Mouse (Mus musculus): ENCODE data around the gene Tmem97. TPM values are rescaled to one million over a fixed set of nuclear protein-coding genes. Genes with fewer than 3 reads are reported as not detected.

Tmem97 gene
- polyA plus RNA-seq, 1 experiment from 2014 or later = 81.5 TPM

DNA sequence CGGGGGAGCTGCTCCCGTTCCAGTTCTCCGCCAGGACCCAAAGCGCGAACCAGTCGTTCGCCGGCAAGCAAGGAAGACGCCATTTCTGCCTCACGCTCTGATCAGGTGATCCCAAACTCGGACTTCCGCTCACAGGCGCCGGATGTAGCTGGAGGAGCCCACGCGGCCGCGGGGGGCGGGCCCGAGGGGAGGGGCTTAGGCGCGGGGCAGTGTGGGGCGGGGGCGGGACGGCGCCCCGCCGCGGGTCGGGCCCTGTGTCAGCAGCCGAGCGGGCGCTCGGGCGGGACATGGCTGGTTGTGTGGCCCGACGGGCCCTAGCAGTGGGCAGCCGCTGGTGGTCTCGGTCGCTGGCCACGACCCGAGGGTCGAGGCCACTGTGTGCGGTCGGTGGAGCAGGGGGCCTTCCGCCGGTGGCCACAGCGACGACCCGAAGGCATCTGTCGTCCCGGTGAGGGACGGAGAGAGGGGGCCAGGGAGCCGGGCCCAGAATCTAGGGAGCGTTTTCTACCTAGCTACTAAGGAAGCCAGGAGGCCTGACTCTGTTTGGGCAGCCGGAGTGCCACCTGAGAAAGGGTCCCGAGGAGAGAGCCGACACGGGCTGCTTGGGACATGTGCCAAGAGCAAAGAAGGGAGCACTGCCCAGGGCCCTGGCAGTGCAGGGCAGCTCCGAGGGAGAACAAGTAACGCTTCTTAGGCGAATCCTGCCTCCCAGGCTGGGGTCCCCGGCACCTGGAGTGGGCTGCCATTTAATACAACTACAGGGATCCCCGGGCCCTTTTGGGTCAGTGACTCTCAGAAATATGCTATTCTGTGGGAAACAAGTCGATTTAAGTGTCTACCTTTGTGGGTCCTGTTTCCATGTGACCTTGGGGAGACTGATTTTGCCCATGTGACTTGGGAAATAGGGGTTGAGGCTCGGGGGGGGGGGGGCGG, 38.3 kb downstream of the Tmem97 start, which contains the start of the genes Tmem199 and Poldip2:
Tmem199 (minus strand) TSS at position 148 of the 933 bp plus-strand sequence.
Poldip2 (plus strand) TSS at position 169 of the 933 bp plus-strand sequence.
- no peaks in the 10 kb centered on the region for H3K9me3 ChIP-seq (ENCODE audit: low read length)
- H3K36me3 ChIP-seq (replicated peaks; ENCODE audit: insufficient read depth, low read length) = peaks cover 39% of the 10 kb centered on the region
- peak within 1 kb of the TSS; percentile 96 for H3K9ac ChIP-seq (replicated peaks)
- peak within 1 kb of the TSS; percentile 92 for H3K27ac ChIP-seq (ENCODE audit: low read depth)
- DNase-seq (peak; percentile 94), ATAC-seq (peak; percentile 98)
- peaks cover 27% of the 10 kb centered on the region for H3K4me1 ChIP-seq (ENCODE audit: insufficient read depth)
- TF ChIP-seq EP300 (IDR thresholded peaks at IDR 0.05; ENCODE audit: low read depth) (no peak), CTCF (IDR thresholded peaks at IDR 0.05; ENCODE audit: low read depth) (no peak)
- no peaks in the 10 kb centered on the region for H3K27me3 ChIP-seq (ENCODE audit: insufficient read depth, low read length)
- H3K4me3 ChIP-seq (ENCODE audit: low read depth, low read length) = peak within 1 kb of the TSS; percentile 94
- under 1% methylated on average over 59 of the region's 67 CpGs for WGBS (ENCODE audit: insufficient replicate concordance)
- H3K4me2 ChIP-seq (ENCODE audit: low read depth, low read length) = peak within 1 kb of the TSS; percentile 94

DNA sequence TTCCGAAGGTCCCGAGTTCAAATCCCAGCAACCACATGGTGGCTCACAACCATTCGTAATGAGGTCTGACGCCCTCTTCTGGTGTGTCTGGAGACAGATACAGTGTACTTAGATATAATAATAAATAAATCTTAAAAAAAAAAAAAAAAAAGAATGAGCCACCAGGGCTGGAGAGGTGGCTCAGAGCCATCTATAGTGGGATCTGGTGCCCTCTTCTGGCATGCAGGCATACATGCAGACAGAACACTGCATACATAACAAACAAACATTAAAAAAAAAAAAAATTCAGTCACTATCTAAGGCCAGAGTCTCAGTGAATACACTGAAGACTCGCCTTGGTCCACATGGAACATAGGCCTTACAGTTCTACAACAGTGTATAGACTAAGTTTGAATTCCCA, 41.4 kb downstream of the Tmem97 start:
- 70% methylated on average over 5 of the region's 5 CpGs for WGBS (ENCODE audit: insufficient replicate concordance)
- ATAC-seq (no peak), DNase-seq (no peak)
- Histone ChIP-seq H3K4me1 (ENCODE audit: insufficient read depth) (peaks cover 27% of the 10 kb centered on the region), H3K9ac (replicated peaks) (no peak overlapping the region), H3K36me3 (replicated peaks; ENCODE audit: insufficient read depth, low read length) (peaks cover 29% of the 10 kb centered on the region), H3K4me2 (ENCODE audit: low read depth, low read length) (no peak overlapping the region), H3K4me3 (ENCODE audit: low read depth, low read length) (no peak overlapping the region), H3K27ac (ENCODE audit: low read depth) (no peak overlapping the region), H3K9me3 (ENCODE audit: low read length) (no peaks in the 10 kb centered on the region), H3K27me3 (ENCODE audit: insufficient read depth, low read length) (no peaks in the 10 kb centered on the region)
- TF ChIP-seq CTCF (IDR thresholded peaks at IDR 0.05; ENCODE audit: low read depth) (peak; percentile 64), EP300 (IDR thresholded peaks at IDR 0.05; ENCODE audit: low read depth) (no peak)

DNA sequence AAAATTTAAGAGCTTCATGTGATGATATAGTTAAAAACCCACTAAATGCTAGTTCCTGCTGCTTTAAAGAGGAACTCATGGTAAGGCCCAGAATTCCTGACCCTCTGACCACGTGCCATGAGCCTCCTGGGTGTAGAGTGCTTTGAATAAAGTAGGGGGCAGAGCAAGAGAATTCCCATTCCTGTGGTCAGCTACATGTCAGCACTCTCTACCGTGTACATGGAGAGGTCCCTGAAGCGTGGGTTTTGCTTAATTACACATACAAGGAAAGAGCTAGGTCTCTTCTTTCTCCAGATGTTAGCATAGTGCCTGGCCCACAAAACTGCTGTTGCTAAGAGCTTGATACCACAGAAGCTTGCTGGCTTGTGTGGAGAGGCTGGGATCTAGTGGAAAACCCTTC, 45.1 kb downstream of the Tmem97 start:
- WGBS (ENCODE audit: insufficient replicate concordance) = 68% methylated on average over 3 of the region's 3 CpGs
- Histone ChIP-seq H3K27me3 (ENCODE audit: insufficient read depth, low read length) (no peaks in the 10 kb centered on the region), H3K36me3 (replicated peaks; ENCODE audit: insufficient read depth, low read length) (peaks cover 26% of the 10 kb centered on the region), H3K4me3 (ENCODE audit: low read depth, low read length) (no peak overlapping the region), H3K27ac (ENCODE audit: low read depth) (no peak overlapping the region), H3K4me2 (ENCODE audit: low read depth, low read length) (no peak overlapping the region), H3K9ac (replicated peaks) (no peak overlapping the region), H3K9me3 (ENCODE audit: low read length) (no peaks in the 10 kb centered on the region), H3K4me1 (ENCODE audit: insufficient read depth) (peaks cover 6% of the 10 kb centered on the region; the same call in 1 of the 2 replicates)
- no peak for TF ChIP-seq EP300 (IDR thresholded peaks at IDR 0.05; ENCODE audit: low read depth)
- no peak for TF ChIP-seq CTCF (IDR thresholded peaks at IDR 0.05; ENCODE audit: low read depth)
- ATAC-seq = no peak
- no peak for DNase-seq

DNA sequence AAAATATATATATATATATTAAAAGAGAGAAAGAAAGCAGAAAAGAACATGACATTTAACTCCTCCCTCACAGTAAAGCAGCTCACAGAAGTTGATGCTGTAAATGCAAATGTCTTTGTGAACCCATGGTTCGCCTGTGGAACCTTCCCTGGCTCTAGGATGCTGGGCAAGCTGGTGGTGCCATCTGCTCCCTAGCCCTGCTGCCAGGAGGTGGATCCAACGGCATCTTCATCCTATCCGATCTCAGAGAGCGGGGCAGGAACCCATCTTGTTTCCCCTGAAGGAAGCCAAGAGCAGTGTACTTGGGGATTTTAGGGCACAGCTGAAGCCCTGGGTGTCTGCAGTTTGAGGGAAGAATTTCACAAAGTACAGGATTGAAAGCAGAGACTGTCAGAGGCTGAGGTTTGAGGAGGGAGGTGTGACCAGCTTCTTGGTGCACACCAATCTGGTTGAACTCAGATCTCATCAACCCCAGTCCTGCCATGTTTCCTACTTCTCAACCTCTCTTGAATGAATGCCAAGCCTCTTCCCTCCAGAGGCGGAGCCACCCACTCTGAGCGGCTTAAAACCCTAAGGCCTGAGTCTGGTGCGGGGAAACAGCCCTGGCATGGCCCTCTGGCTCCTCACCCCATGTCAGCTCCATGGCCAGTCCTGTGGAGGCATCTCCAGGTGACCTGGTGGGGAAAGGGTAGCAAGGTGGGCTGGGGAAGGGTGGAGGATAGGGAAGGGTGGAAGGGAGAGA, 47.5 kb downstream of the Tmem97 start, which contains the start of gene Sebox:
Sebox (plus strand) TSS at position 539 of the 742 bp plus-strand sequence.
- H3K9ac ChIP-seq (replicated peaks) = no peak within 1 kb of the TSS
- no peak within 1 kb of the TSS for H3K4me3 ChIP-seq (ENCODE audit: low read depth, low read length)
- no peak for ATAC-seq
- no peaks in the 10 kb centered on the region for H3K9me3 ChIP-seq (ENCODE audit: low read length)
- H3K4me2 ChIP-seq (ENCODE audit: low read depth, low read length) = no peak within 1 kb of the TSS
- WGBS (ENCODE audit: insufficient replicate concordance) = 65% methylated on average over 7 of the region's 7 CpGs
- no peak for TF ChIP-seq EP300 (IDR thresholded peaks at IDR 0.05; ENCODE audit: low read depth)
- TF ChIP-seq CTCF (IDR thresholded peaks at IDR 0.05; ENCODE audit: low read depth) = no peak
- H3K27me3 ChIP-seq (ENCODE audit: insufficient read depth, low read length) = no peaks in the 10 kb centered on the region
- peaks cover 11% of the 10 kb centered on the region for H3K36me3 ChIP-seq (replicated peaks; ENCODE audit: insufficient read depth, low read length)
- peaks cover 9% of the 10 kb centered on the region for H3K4me1 ChIP-seq (ENCODE audit: insufficient read depth)
- no peak for DNase-seq
- H3K27ac ChIP-seq (ENCODE audit: low read depth) = no peak within 1 kb of the TSS

DNA sequence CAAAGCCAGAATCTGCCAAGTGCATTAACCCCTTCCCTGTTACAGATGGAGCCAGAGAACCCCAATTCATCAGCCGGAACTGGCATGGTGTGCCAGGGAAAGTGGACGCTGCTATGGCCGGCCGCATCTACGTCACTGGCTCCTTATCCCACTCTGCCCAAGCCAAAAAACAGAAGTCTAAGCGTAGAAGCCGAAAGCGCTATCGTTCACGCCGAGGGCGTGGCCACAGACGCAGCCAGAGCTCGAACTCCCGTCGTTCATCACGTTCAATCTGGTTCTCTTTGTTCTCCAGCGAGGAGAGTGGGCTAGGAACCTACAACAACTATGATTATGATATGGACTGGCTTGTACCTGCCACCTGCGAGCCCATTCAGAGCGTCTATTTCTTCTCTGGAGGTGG, 49.0 kb downstream of the Tmem97 start:
- TF ChIP-seq CTCF (IDR thresholded peaks at IDR 0.05; ENCODE audit: low read depth) = no peak
- TF ChIP-seq EP300 (IDR thresholded peaks at IDR 0.05; ENCODE audit: low read depth) = no peak
- Histone ChIP-seq H3K4me3 (ENCODE audit: low read depth, low read length) (peak overlapping the region; percentile 53), H3K4me1 (ENCODE audit: insufficient read depth) (peaks cover 23% of the 10 kb centered on the region), H3K36me3 (replicated peaks; ENCODE audit: insufficient read depth, low read length) (no peaks in the 10 kb centered on the region; the same call in 1 of the 2 replicates), H3K27me3 (ENCODE audit: insufficient read depth, low read length) (peaks cover 13% of the 10 kb centered on the region), H3K9ac (replicated peaks) (0 out of 2 replicates have a peak overlapping the region, but pooled peaks have one; percentile 44), H3K9me3 (ENCODE audit: low read length) (no peaks in the 10 kb centered on the region), H3K4me2 (ENCODE audit: low read depth, low read length) (peak overlapping the region; percentile 65), H3K27ac (ENCODE audit: low read depth) (peak overlapping the region; percentile 61)
- WGBS (ENCODE audit: insufficient replicate concordance) = 67% methylated on average over 20 of the region's 20 CpGs
- DNase-seq (no peak), ATAC-seq (no peak)

Data from liver, postnatal 0 days (tissue).